Mouse (Mus musculus) heart, adult 2 months (tissue): ENCODE results near the gene Tmem132b.

Experiments used
- CTCF ChIP-seq: fragments of 200-600 bp; IDR thresholded peaks from 2 replicates; pipeline ENCODE4 v1.8.1; 2022; ENCODE audit warnings: antibody characterized with exemption, mild to moderate bottlenecking, moderate library complexity
- EP300 ChIP-seq: fragments of 200-500 bp; IDR thresholded peaks from 2 replicates; pipeline ENCODE4 v1.6.1; 2011; ENCODE audit warnings: low read depth, low read length, control low read depth; ENCODE audit not compliant: insufficient read depth
- POLR2A ChIP-seq: fragments of 200-500 bp; IDR thresholded peaks from 2 replicates; pipeline ENCODE4 v1.6.1; 2011; ENCODE audit warnings: mild to moderate bottlenecking, low read depth, low read length, control low read depth; ENCODE audit not compliant: insufficient read depth

DNA sequence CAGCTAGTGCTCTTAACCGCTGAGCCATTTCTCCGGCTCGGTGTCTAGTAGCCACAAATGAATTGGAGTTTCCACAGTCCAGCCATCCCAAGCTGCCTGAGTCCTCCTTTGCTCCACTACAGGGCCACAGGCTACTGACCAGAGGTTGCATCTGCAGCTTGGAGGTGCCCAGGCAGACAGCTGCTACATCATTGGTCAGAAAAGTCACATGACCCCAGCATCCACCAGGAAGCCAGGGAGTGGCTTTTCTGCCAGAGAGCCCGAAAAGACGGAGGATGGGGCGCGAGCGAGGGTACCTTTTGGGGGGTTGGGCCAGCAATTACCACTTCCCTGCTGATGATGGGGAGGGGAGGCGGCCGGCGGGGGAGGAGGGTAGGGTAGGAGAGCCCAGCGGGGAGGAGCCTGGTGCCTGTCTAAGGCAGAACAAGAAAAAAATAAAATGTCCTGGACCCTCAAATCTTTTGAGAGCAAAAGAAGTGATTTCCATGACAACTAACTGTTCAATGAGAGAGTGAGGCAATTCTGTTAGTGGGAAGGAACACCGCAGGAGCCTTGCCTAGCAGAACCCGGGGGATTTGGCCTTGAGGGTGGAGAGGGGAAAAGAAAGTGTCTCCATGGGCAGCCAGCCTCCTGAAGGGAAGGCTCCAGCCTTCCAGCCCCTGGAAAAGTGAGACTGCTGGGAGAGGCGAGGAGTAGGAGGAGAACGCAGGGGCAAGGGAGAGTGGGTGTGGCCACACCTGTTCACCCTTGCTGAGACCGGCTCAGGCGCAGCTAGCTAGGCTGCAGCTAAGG lies 57.5 kb downstream of the Tmem132b start:
- no peak for TF ChIP-seq POLR2A
- TF ChIP-seq CTCF = no peak
- no peak for TF ChIP-seq EP300
